Mouse (Mus musculus) heart, postnatal 0 days (tissue): Measurements from ENCODE around the gene St8sia1. TPM values are rescaled to one million over a fixed set of nuclear protein-coding genes. Genes with fewer than 3 reads are reported as not detected.

Experiments used
- ATAC-seq: fragments of 200-750 bp; cut with Nextera tagmentation; 2 replicates; pipeline ENCODE4 v1.8.0; 2017; ENCODE audit warnings: low read depth, moderate number of reproducible peaks, moderate library complexity; ENCODE audit not compliant: insufficient read depth
- DNase-seq: peaks from one replicate; pipeline ENCODE4 v3.0.0-alpha.2; 2016; ENCODE audit warnings: low spot score
- H3K27ac ChIP-seq: fragments of 300-500 bp; sonication (generic); 2 replicates; pipeline ENCODE4 v1.5.1; 2014; ENCODE audit warnings: low read depth, mild to moderate bottlenecking
- H3K27me3 ChIP-seq: fragments of 300-500 bp; sonication (generic); 2 replicates; pipeline ENCODE4 v1.6.1; 2014; ENCODE audit warnings: low read length, mixed read lengths; ENCODE audit not compliant: control insufficient read depth, insufficient read depth
- H3K36me3 ChIP-seq: fragments of 300-500 bp; sonication (generic); replicated peaks from 2 replicates; pipeline ENCODE4 v1.6.1; 2014; ENCODE audit warnings: low read length, mixed read lengths; ENCODE audit not compliant: control insufficient read depth, insufficient read depth
- H3K4me1 ChIP-seq: fragments of 300-500 bp; sonication (generic); 2 replicates; pipeline ENCODE4 v1.6.1; 2014; ENCODE audit warnings: antibody characterized with exemption; ENCODE audit not compliant: control insufficient read depth, insufficient read depth
- H3K4me2 ChIP-seq: fragments of 300-500 bp; sonication (generic); 2 replicates; pipeline ENCODE4 v1.6.1; 2014; ENCODE audit warnings: low read depth, mild to moderate bottlenecking, low read length, moderate library complexity
- H3K4me3 ChIP-seq: fragments of 300-500 bp; sonication (generic); 2 replicates; pipeline ENCODE4 v1.5.1; 2014; ENCODE audit warnings: low read depth, low read length
- H3K9ac ChIP-seq: fragments of 300-500 bp; sonication (generic); replicated peaks from 2 replicates; pipeline ENCODE4 v1.6.1; 2014; ENCODE audit warnings: low read depth, low read length, mixed read lengths
- H3K9me3 ChIP-seq: fragments of 300-500 bp; sonication (generic); replicated peaks from 2 replicates; pipeline ENCODE4 v1.6.1; 2016; ENCODE audit warnings: low read length; ENCODE audit not compliant: control insufficient read depth
- CTCF ChIP-seq: IDR thresholded peaks from 2 replicates; pipeline ENCODE4 v1.5.1; 2016; ENCODE audit warnings: antibody characterized with exemption, control low read depth, low read depth
- EP300 ChIP-seq: IDR thresholded peaks from 2 replicates; pipeline ENCODE4 v1.6.1; 2016; ENCODE audit warnings: antibody characterized with exemption, low read depth
- WGBS: fragments of 180-500 bp; shearing (Covaris S2); extraction: QIAGEN DNeasy Blood & Tissue Kit; methylation state at CpG from one replicate; pipeline ENCODE4 v1.1.7; 2014; 5-methylcytosine and 5-hydroxymethylcytosine counted together
- polyA plus RNA-seq: library from polyadenylated mRNA; unstranded; fragments of >200 nt; fragmentation: Nextera tagmentation; extraction: Ambion mirVana; gene quantifications from 2 replicates; pipeline ENCODE4 v1.2.1, GENCODE M21; 2015
- total RNA-seq: library from RNA; depleted of rRNA; stranded (reverse); fragments of >200 nt; gene quantifications from 2 replicates; pipeline ENCODE4 v1.2.3, GENCODE M21; 2014; ENCODE audit warnings: low replicate concordance

The St8sia1 gene
- total and polyA plus RNA-seq, 2 experiments from 2014 or later, result 0.04 to 0.30 TPM

GRCm38 (mm10) chr6:142963480-142964075 lies 674 bp downstream of the St8sia1 start:
- Histone ChIP-seq H3K4me3 (peak overlapping the region; percentile 50), H3K9me3 (no peaks in the 10 kb centered on the region), H3K27ac (no peak overlapping the region), H3K27me3 (peaks cover 24% of the 10 kb centered on the region), H3K36me3 (no peaks in the 10 kb centered on the region), H3K4me2 (peak overlapping the region; percentile 98), H3K9ac (no peak overlapping the region; the same call in 1 of the 2 replicates), H3K4me1 (peaks cover 7% of the 10 kb centered on the region; the same call in 1 of the 2 replicates)
- WGBS, result 17% methylated on average over 30 of the region's 30 CpGs
- DNase-seq (no peak), ATAC-seq (no peak)
- TF ChIP-seq CTCF (no peak), EP300 (no peak)

- TF ChIP-seq EP300 (no peak), CTCF (no peak)
- Histone ChIP-seq H3K4me3 (peak overlapping the region; percentile 50; the same call in 1 of the 2 replicates), H3K4me2 (peak overlapping the region; percentile 98; the same call in 1 of the 2 replicates), H3K27ac (no peak overlapping the region), H3K9ac (no peak overlapping the region), H3K36me3 (no peaks in the 10 kb centered on the region), H3K4me1 (peaks cover 7% of the 10 kb centered on the region; the same call in 1 of the 2 replicates), H3K27me3 (peaks cover 24% of the 10 kb centered on the region), H3K9me3 (no peaks in the 10 kb centered on the region)
- ATAC-seq (no peak), DNase-seq (no peak)
- WGBS, result 84% methylated on average over 14 of the region's 14 CpGs
Observed at GRCm38 (mm10) chr6:142962881-142963280, 1.4 kb downstream of the St8sia1 start.

- TF ChIP-seq EP300 (no peak), CTCF (no peak)
- no peak for DNase-seq
- WGBS, result 52% methylated on average over 10 of the region's 10 CpGs
- ATAC-seq, result no peak
- Histone ChIP-seq H3K9me3 (no peaks in the 10 kb centered on the region), H3K4me2 (peak overlapping the region; percentile 98; the same call in 1 of the 2 replicates), H3K27me3 (peaks cover 24% of the 10 kb centered on the region), H3K9ac (no peak overlapping the region), H3K4me1 (peaks cover 7% of the 10 kb centered on the region; the same call in 1 of the 2 replicates), H3K36me3 (no peaks in the 10 kb centered on the region), H3K27ac (no peak overlapping the region), H3K4me3 (peak overlapping the region; percentile 50; the same call in 1 of the 2 replicates)
Observed at GRCm38 (mm10) chr6:142962476-142962875, 1.8 kb downstream of the St8sia1 start.

GRCm38 (mm10) chr6:142961721-142962455 lies 2.4 kb downstream of the St8sia1 start:
- ATAC-seq, result no peak
- TF ChIP-seq CTCF (no peak), EP300 (no peak)
- DNase-seq, result no peak
- no peak overlapping the region for H3K27ac ChIP-seq
- H3K36me3 ChIP-seq, result no peaks in the 10 kb centered on the region
- no peak overlapping the region; the same call in 1 of the 2 replicates for H3K4me2 ChIP-seq
- H3K9ac ChIP-seq, result no peak overlapping the region
- H3K9me3 ChIP-seq, result no peaks in the 10 kb centered on the region
- H3K4me1 ChIP-seq, result peaks cover 7% of the 10 kb centered on the region; the same call in 1 of the 2 replicates
- 76% methylated on average over 9 of the region's 9 CpGs for WGBS
- peak overlapping the region; percentile 50; the same call in 1 of the 2 replicates for H3K4me3 ChIP-seq
- H3K27me3 ChIP-seq, result peaks cover 24% of the 10 kb centered on the region

- no peak overlapping the region for H3K4me2 ChIP-seq
- DNase-seq, result no peak
- no peaks in the 10 kb centered on the region for H3K36me3 ChIP-seq
- H3K4me3 ChIP-seq, result no peak overlapping the region
- H3K27me3 ChIP-seq, result no peaks in the 10 kb centered on the region
- no peak for ATAC-seq
- no peak overlapping the region for H3K27ac ChIP-seq
- 83% methylated on average over 4 of the region's 4 CpGs for WGBS
- H3K9me3 ChIP-seq, result no peaks in the 10 kb centered on the region
- H3K4me1 ChIP-seq, result no peaks in the 10 kb centered on the region
- H3K9ac ChIP-seq, result no peak overlapping the region
- no peak for TF ChIP-seq EP300
- TF ChIP-seq CTCF, result no peak
Observed at GRCm38 (mm10) chr6:142956556-142956955, 7.7 kb downstream of the St8sia1 start.
